Mouse (Mus musculus) adrenal gland, adult 8-10 months (tissue): ENCODE results near the gene Prss43. TPM values are rescaled to one million over a fixed set of nuclear protein-coding genes. Genes with fewer than 3 reads are reported as not detected.

ENCODE experiments used
- DNase-seq: peaks from one replicate; pipeline ENCODE4 v3.0.0; 2022
- total RNA-seq, 4 experiments: library from RNA; stranded (reverse); gene quantifications; 2 replicates each; pipeline ENCODE4 v1.2.4; 2022

The Prss43 gene
- total RNA-seq, 4 experiments from 2014 or later: not detected

GRCm38 (mm10) chr9:110841438-110841837 is 14.9 kb downstream of the Prss43 start:
- no peak for DNase-seq

GRCm38 (mm10) chr9:110844206-110844605 is 17.7 kb downstream of the Prss43 start, which contains the start of gene Prss46:
TSS of gene Prss46 (plus strand) at chr9:110844506.
- no peak for DNase-seq

- DNase-seq: no peak
Observed at GRCm38 (mm10) chr9:110849162-110849561, 22.7 kb downstream of the Prss43 start.

GRCm38 (mm10) chr9:110855903-110856302 is 29.4 kb downstream of the Prss43 start:
- DNase-seq: no peak

- no peak for DNase-seq
Observed at GRCm38 (mm10) chr9:110856920-110857319, 30.4 kb downstream of the Prss43 start.

- DNase-seq: no peak
Observed at GRCm38 (mm10) chr9:110857781-110858472, 31.4 kb downstream of the Prss43 start, which contains the start of gene Prss50. TSS of gene Prss50 (plus strand) at chr9:110857967.

GRCm38 (mm10) chr9:110858523-110858922 is 32.0 kb downstream of the Prss43 start:
- no peak for DNase-seq

GRCm38 (mm10) chr9:110858967-110859596 is 32.6 kb downstream of the Prss43 start:
- DNase-seq: no peak

- no peak for DNase-seq
Observed at GRCm38 (mm10) chr9:110871030-110871429, 44.5 kb downstream of the Prss43 start.

GRCm38 (mm10) chr9:110873681-110874659 is 47.5 kb downstream of the Prss43 start:
- DNase-seq: peak; percentile 44

GRCm38 (mm10) chr9:110874660-110875191 is 48.2 kb downstream of the Prss43 start:
- no peak for DNase-seq

GRCm38 (mm10) chr9:110875288-110875695 is 48.8 kb downstream of the Prss43 start:
- DNase-seq: no peak

GRCm38 (mm10) chr9:110877353-110877752 is 50.9 kb downstream of the Prss43 start:
- no peak for DNase-seq

- peak; percentile 58 for DNase-seq
Observed at GRCm38 (mm10) chr9:110877888-110878287, 51.4 kb downstream of the Prss43 start.

GRCm38 (mm10) chr9:110879191-110879920 is 52.9 kb downstream of the Prss43 start, which contains the start of gene Als2cl:
TSS of gene Als2cl (plus strand) at chr9:110879870.
- peak; percentile 43 for DNase-seq

GRCm38 (mm10) chr9:110879998-110880561 is 53.6 kb downstream of the Prss43 start, which contains the start of gene Tmie:
TSS of gene Tmie (minus strand) at chr9:110880113.
- DNase-seq: peak; percentile 72

- DNase-seq: peak; percentile 46
Observed at GRCm38 (mm10) chr9:110880772-110881171, 54.3 kb downstream of the Prss43 start.
